Mouse (Mus musculus) heart, postnatal 0 days (tissue): ENCODE data around the gene Trim37. TPM values are rescaled to one million over a fixed set of nuclear protein-coding genes. Genes with fewer than 3 reads are reported as not detected.

Experiments
- ATAC-seq: fragments of 200-750 bp; cut with Nextera tagmentation; 2 replicates; pipeline ENCODE4 v1.8.0; 2017; ENCODE audit warnings: low read depth, moderate number of reproducible peaks, moderate library complexity; ENCODE audit not compliant: insufficient read depth
- DNase-seq: peaks from one replicate; pipeline ENCODE4 v3.0.0-alpha.2; 2016; ENCODE audit warnings: low spot score
- H3K27ac ChIP-seq: fragments of 300-500 bp; sonication (generic); 2 replicates; pipeline ENCODE4 v1.5.1; 2014; ENCODE audit warnings: low read depth, mild to moderate bottlenecking
- H3K27me3 ChIP-seq: fragments of 300-500 bp; sonication (generic); 2 replicates; pipeline ENCODE4 v1.6.1; 2014; ENCODE audit warnings: low read length, mixed read lengths; ENCODE audit not compliant: control insufficient read depth, insufficient read depth
- H3K36me3 ChIP-seq: fragments of 300-500 bp; sonication (generic); replicated peaks from 2 replicates; pipeline ENCODE4 v1.6.1; 2014; ENCODE audit warnings: low read length, mixed read lengths; ENCODE audit not compliant: control insufficient read depth, insufficient read depth
- H3K4me1 ChIP-seq: fragments of 300-500 bp; sonication (generic); 2 replicates; pipeline ENCODE4 v1.6.1; 2014; ENCODE audit warnings: antibody characterized with exemption; ENCODE audit not compliant: control insufficient read depth, insufficient read depth
- H3K4me2 ChIP-seq: fragments of 300-500 bp; sonication (generic); 2 replicates; pipeline ENCODE4 v1.6.1; 2014; ENCODE audit warnings: low read depth, mild to moderate bottlenecking, low read length, moderate library complexity
- H3K4me3 ChIP-seq: fragments of 300-500 bp; sonication (generic); 2 replicates; pipeline ENCODE4 v1.5.1; 2014; ENCODE audit warnings: low read depth, low read length
- H3K9ac ChIP-seq: fragments of 300-500 bp; sonication (generic); replicated peaks from 2 replicates; pipeline ENCODE4 v1.6.1; 2014; ENCODE audit warnings: low read depth, low read length, mixed read lengths
- H3K9me3 ChIP-seq: fragments of 300-500 bp; sonication (generic); replicated peaks from 2 replicates; pipeline ENCODE4 v1.6.1; 2016; ENCODE audit warnings: low read length; ENCODE audit not compliant: control insufficient read depth
- CTCF ChIP-seq: IDR thresholded peaks from 2 replicates; pipeline ENCODE4 v1.5.1; 2016; ENCODE audit warnings: antibody characterized with exemption, control low read depth, low read depth
- EP300 ChIP-seq: IDR thresholded peaks from 2 replicates; pipeline ENCODE4 v1.6.1; 2016; ENCODE audit warnings: antibody characterized with exemption, low read depth
- WGBS: fragments of 180-500 bp; shearing (Covaris S2); extraction: QIAGEN DNeasy Blood & Tissue Kit; methylation state at CpG from one replicate; pipeline ENCODE4 v1.1.7; 2014; 5-methylcytosine and 5-hydroxymethylcytosine counted together
- polyA plus RNA-seq: library from polyadenylated mRNA; unstranded; fragments of >200 nt; fragmentation: Nextera tagmentation; extraction: Ambion mirVana; gene quantifications from 2 replicates; pipeline ENCODE4 v1.2.1, GENCODE M21; 2015
- total RNA-seq: library from RNA; depleted of rRNA; stranded (reverse); fragments of >200 nt; gene quantifications from 2 replicates; pipeline ENCODE4 v1.2.3, GENCODE M21; 2014; ENCODE audit warnings: low replicate concordance

Trim37 gene
- total and polyA plus RNA-seq, 2 experiments from 2014 or later: 5.8 to 10.8 TPM

- WGBS: 70% methylated on average over 12 of the region's 12 CpGs
- peaks cover 22% of the 10 kb centered on the region; the same call in 1 of the 2 replicates for H3K4me1 ChIP-seq
- no peak for DNase-seq
- peaks cover 28% of the 10 kb centered on the region; the same call in 1 of the 2 replicates for H3K36me3 ChIP-seq
- peak overlapping the region; percentile 41; the same call in 1 of the 2 replicates for H3K4me2 ChIP-seq
- H3K9ac ChIP-seq: no peak overlapping the region
- TF ChIP-seq CTCF: no peak
- TF ChIP-seq EP300: no peak
- peak overlapping the region; percentile 52 for H3K27ac ChIP-seq
- no peak for ATAC-seq
- no peak overlapping the region for H3K4me3 ChIP-seq
- no peaks in the 10 kb centered on the region for H3K9me3 ChIP-seq
- no peaks in the 10 kb centered on the region for H3K27me3 ChIP-seq
Measured at GRCm38 (mm10) chr11:87234743-87235485, 108.0 kb downstream of the Trim37 start.

GRCm38 (mm10) chr11:87235486-87235872 is 108.6 kb downstream of the Trim37 start:
- 21% methylated on average over 5 of the region's 5 CpGs for WGBS
- no peak overlapping the region for H3K9ac ChIP-seq
- no peak for TF ChIP-seq CTCF
- no peak for TF ChIP-seq EP300
- ATAC-seq: no peak
- no peaks in the 10 kb centered on the region for H3K9me3 ChIP-seq
- H3K27me3 ChIP-seq: no peaks in the 10 kb centered on the region
- peak overlapping the region; percentile 52 for H3K27ac ChIP-seq
- H3K4me2 ChIP-seq: peak overlapping the region; percentile 41; the same call in 1 of the 2 replicates
- peaks cover 28% of the 10 kb centered on the region; the same call in 1 of the 2 replicates for H3K36me3 ChIP-seq
- peaks cover 28% of the 10 kb centered on the region for H3K4me1 ChIP-seq
- DNase-seq: peak; percentile 31
- no peak overlapping the region for H3K4me3 ChIP-seq

GRCm38 (mm10) chr11:87238891-87239530 is 112.1 kb downstream of the Trim37 start:
- peak; percentile 70; the same call in 1 of the 2 replicates for ATAC-seq
- H3K4me3 ChIP-seq: no peak overlapping the region
- peak overlapping the region; percentile 84 for H3K27ac ChIP-seq
- TF ChIP-seq EP300 (no peak), CTCF (no peak)
- H3K36me3 ChIP-seq: peaks cover 13% of the 10 kb centered on the region; the same call in 1 of the 2 replicates
- no peaks in the 10 kb centered on the region for H3K9me3 ChIP-seq
- WGBS: 53% methylated on average over 7 of the region's 7 CpGs
- H3K4me1 ChIP-seq: peaks cover 40% of the 10 kb centered on the region
- H3K9ac ChIP-seq: no peak overlapping the region
- peak; percentile 61 for DNase-seq
- H3K27me3 ChIP-seq: no peaks in the 10 kb centered on the region
- H3K4me2 ChIP-seq: no peak overlapping the region

GRCm38 (mm10) chr11:87240141-87240832 is 113.4 kb downstream of the Trim37 start:
- H3K9me3 ChIP-seq: no peaks in the 10 kb centered on the region
- peaks cover 36% of the 10 kb centered on the region for H3K4me1 ChIP-seq
- peaks cover 5% of the 10 kb centered on the region; the same call in 1 of the 2 replicates for H3K36me3 ChIP-seq
- DNase-seq (no peak), ATAC-seq (no peak)
- peak overlapping the region; percentile 68 for H3K27ac ChIP-seq
- 0 out of 2 replicates have a peak overlapping the region, but pooled peaks have one; percentile 6 for H3K4me2 ChIP-seq
- no peak overlapping the region for H3K9ac ChIP-seq
- WGBS: 51% methylated on average over 15 of the region's 15 CpGs
- H3K4me3 ChIP-seq: no peak overlapping the region
- no peaks in the 10 kb centered on the region for H3K27me3 ChIP-seq
- no peak for TF ChIP-seq CTCF
- TF ChIP-seq EP300: no peak

GRCm38 (mm10) chr11:87240833-87241215 is 113.9 kb downstream of the Trim37 start:
- no peak overlapping the region for H3K4me3 ChIP-seq
- H3K4me2 ChIP-seq: no peak overlapping the region
- no peak for DNase-seq
- ATAC-seq: peak; percentile 58
- H3K36me3 ChIP-seq: peaks cover 5% of the 10 kb centered on the region; the same call in 1 of the 2 replicates
- no peaks in the 10 kb centered on the region for H3K27me3 ChIP-seq
- 50% methylated on average over 4 of the region's 4 CpGs for WGBS
- H3K4me1 ChIP-seq: peaks cover 35% of the 10 kb centered on the region
- no peaks in the 10 kb centered on the region for H3K9me3 ChIP-seq
- H3K9ac ChIP-seq: no peak overlapping the region
- TF ChIP-seq CTCF (no peak), EP300 (no peak)
- H3K27ac ChIP-seq: peak overlapping the region; percentile 68
